In the genomic region with DNA sequence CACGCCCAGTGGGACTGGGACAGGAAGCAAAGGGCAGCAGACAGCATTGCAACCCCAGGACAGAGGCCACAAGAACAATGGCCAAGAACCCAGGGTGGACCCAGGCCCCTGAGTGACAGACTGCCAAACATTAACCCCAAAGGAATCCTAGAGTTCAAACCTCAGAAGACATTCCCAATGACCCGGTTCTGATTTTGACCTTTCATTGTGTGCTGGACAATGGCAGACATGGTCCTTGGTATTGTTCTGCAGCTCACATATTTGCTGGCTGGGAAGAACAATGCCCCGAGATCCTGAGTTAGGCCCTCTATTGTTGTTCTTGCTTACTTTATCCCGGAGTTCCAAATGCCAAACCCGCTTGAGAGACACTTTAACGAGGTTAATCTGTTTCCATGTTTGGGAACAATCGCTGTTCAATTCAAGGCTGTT, we compare ENCODE assay signal across 13 mouse cellular contexts. TPM values are rescaled to one million over a fixed set of nuclear protein-coding genes. Genes with fewer than 3 reads are reported as not detected.
DNase-seq lines count a peak whose midpoint lies in the region; ATAC-seq and TF ChIP-seq lines count a peak whose summit lies in the region.
"Had no signal": no experiment of that assay in that cellular context is flagged by ENCODE, and none has a peak within 500 bp of the region (broad histone marks: within the 10 kb centered on the region; RNA-seq: fewer than 3 reads in every experiment).

No protein-coding gene starts in this region.

- ATAC-seq in lung, embryonic 15.5 days (ENCODE audit: borderline replicate concordance, extremely low read depth, low FRiP score, low TSS enrichment) = no peak
- no peak for ATAC-seq in neural tube, embryonic 14.5 days (ENCODE audit: low read depth)
- ATAC-seq in frontal cortex, adult (ENCODE audit: low TSS enrichment) = no peak

- TF ChIP-seq POLR2A in lung, adult 2 months (IDR thresholded peaks at IDR 0.05; ENCODE audit: borderline replicate concordance, extremely low read depth, low read depth, low read length) = no peak

- DNase-seq in lung, adult 2 months = no peak
- DNase-seq in embryo, embryonic 10.5 days (ENCODE audit: low spot score) = peak; percentile 62
- DNase-seq in kidney, adult 11 months = peak; percentile 75
- no peak for DNase-seq in adrenal gland, postnatal 10 days
- DNase-seq: adrenal gland, adult 8-10 months; cerebellum, adult 8-10 months; right cerebral cortex, postnatal 25 days had no signal

- TF ChIP-seq CTCF in lung, adult 2 months (IDR thresholded peaks at IDR 0.05; ENCODE audit: insufficient read depth, low read length) = no peak

- H3K27ac ChIP-seq in lung, embryonic 15.5 days = peak overlapping the region; percentile 39; the same call in 1 of the 2 replicates
- H3K27ac ChIP-seq in neural tube, embryonic 14.5 days (ENCODE audit: low read depth, low read length) = no peak overlapping the region
- H3K27ac ChIP-seq: macrophage had no signal

- no peak overlapping the region for H3K9ac ChIP-seq in lung, embryonic 15.5 days
- 0 out of 2 replicates have a peak overlapping the region, but pooled peaks have one; percentile 11 for H3K9ac ChIP-seq in neural tube, embryonic 14.5 days (replicated peaks; ENCODE audit: low read depth, low read length)

- peaks cover 12% of the 10 kb centered on the region; the same call in 1 of the 2 replicates for H3K36me3 ChIP-seq in lung, embryonic 15.5 days
- no peaks in the 10 kb centered on the region for H3K36me3 ChIP-seq in neural tube, embryonic 14.5 days (ENCODE audit: control insufficient read depth, insufficient read depth, low read length)
- H3K36me3 ChIP-seq: G1E had no signal

- no peaks in the 10 kb centered on the region for H3K9me3 ChIP-seq in lung, embryonic 15.5 days
- H3K9me3 ChIP-seq in neural tube, embryonic 14.5 days (ENCODE audit: control insufficient read depth, low read length) = no peaks in the 10 kb centered on the region
- H3K9me3 ChIP-seq: G1E had no signal

- H3K4me3 ChIP-seq in lung, embryonic 15.5 days = no peak overlapping the region
- H3K4me3 ChIP-seq in lung, adult 2 months (replicated peaks; ENCODE audit: extremely low read depth, low read depth, low read length) = no peak overlapping the region
- H3K4me3 ChIP-seq in neural tube, embryonic 14.5 days (ENCODE audit: low read depth, low read length) = no peak overlapping the region
- H3K4me3 ChIP-seq: myocyte had no signal

- H3K4me1 ChIP-seq in lung, embryonic 15.5 days = peaks cover 53% of the 10 kb centered on the region
- H3K4me1 ChIP-seq in lung, adult 2 months (ENCODE audit: control insufficient read depth, insufficient read depth, low read length) = peaks cover 45% of the 10 kb centered on the region
- peaks cover 12% of the 10 kb centered on the region for H3K4me1 ChIP-seq in neural tube, embryonic 14.5 days (ENCODE audit: control insufficient read depth, insufficient read depth, low read length)

- H3K27me3 ChIP-seq in lung, embryonic 15.5 days = no peaks in the 10 kb centered on the region
- peaks cover 21% of the 10 kb centered on the region for H3K27me3 ChIP-seq in neural tube, embryonic 14.5 days (ENCODE audit: control insufficient read depth, insufficient read depth, low read length)

- no peak overlapping the region for H3K4me2 ChIP-seq in lung, embryonic 15.5 days
- H3K4me2 ChIP-seq in neural tube, embryonic 14.5 days (ENCODE audit: low read depth, low read length) = 0 out of 2 replicates have a peak overlapping the region, but pooled peaks have one; percentile 17

- 60% methylated on average over 7 of the region's 7 CpGs for WGBS in lung, embryonic 15.5 days
- WGBS in lung, adult 2 months = 37% methylated on average over 7 of the region's 7 CpGs
- 27% methylated on average over 7 of the region's 7 CpGs for WGBS in neural tube, embryonic 14.5 days

RNA-seq across cellular contexts. Expression of a gene that starts 4.0 kb away (rescaled TPM):
- 121 and 126 TPM in 2 replicates for polyA plus RNA-seq in lung, embryonic 15.5 days (2015; fragmentation: Nextera tagmentation; extraction: Ambion mirVana)
- polyA plus RNA-seq in lung, adult 2 months (2012; rRNA removed) = 219 and 237 TPM in 2 replicates
- 11.8 and 42.2 TPM in 2 replicates for polyA plus RNA-seq in neural tube, embryonic 14.5 days (2014; fragmentation: Nextera tagmentation; extraction: Ambion mirVana)
- total RNA-seq in adrenal gland, postnatal 10 days (2021) = 100 to 1,000 TPM; 322 to 338 TPM
- polyA plus RNA-seq: G1E had no signal

RNA-seq across cellular contexts. Expression of a gene that starts 4.0 kb away (rescaled TPM):
- 335 and 360 TPM in 2 replicates for polyA plus RNA-seq in lung, embryonic 15.5 days (2015; fragmentation: Nextera tagmentation; extraction: Ambion mirVana)
- polyA plus RNA-seq in lung, adult 2 months (2012; rRNA removed) = 556 and 580 TPM in 2 replicates
- polyA plus RNA-seq in neural tube, embryonic 14.5 days (2014; fragmentation: Nextera tagmentation; extraction: Ambion mirVana) = 30.2 and 133 TPM in 2 replicates
- total RNA-seq in adrenal gland, postnatal 10 days (2021) = 100 to 1,000 TPM; 677 to 700 TPM
- polyA plus RNA-seq: G1E had no signal

Comparison
In these comparisons a context has a peak if more than half of its experiments do, and no peak if none do; other contexts are left out.
1. DNase-seq: peak in embryo, embryonic 10.5 days (single experiment) and kidney, adult 11 months (single experiment); none in lung, adult 2 months (single experiment) and adrenal gland, postnatal 10 days (single experiment).